Mouse (Mus musculus): ENCODE measurements around the gene Ccsap.

The Ccsap gene

DNA sequence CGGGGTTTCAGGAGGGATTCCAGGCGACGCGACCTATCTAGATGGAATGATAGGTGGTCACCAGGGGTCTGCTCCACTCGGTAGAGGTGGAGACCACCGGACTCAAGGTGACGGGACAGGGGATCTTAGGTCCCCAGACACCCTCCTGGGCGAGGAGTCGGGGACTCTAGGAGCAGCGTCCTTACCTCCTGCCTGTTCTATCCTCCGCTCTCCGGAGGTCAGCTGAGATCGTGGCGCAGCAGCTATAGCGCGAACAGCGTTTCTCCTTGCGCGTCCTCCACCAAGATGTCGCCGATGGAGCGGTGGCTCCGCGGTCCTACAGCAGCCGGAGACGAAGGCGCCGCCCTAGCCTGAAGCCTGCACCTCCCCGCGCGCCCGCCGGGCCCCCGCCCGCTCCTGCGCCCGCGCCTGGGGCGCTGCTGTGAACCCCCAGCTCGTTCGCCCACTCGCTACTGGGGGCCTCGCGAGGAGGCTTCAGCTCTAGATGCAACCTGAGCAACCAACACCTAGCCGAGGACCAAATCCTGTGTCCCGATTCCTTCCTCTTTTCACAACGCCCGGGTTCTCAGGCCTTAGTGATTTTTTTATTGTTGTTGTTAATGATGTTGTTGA lies at the start of gene Ccsap:
TSS of gene Ccsap (minus strand) at position 562 of the 612 bp plus-strand sequence.
- peak; percentile 77 for DNase-seq (ENCODE audit: low spot score)

DNA sequence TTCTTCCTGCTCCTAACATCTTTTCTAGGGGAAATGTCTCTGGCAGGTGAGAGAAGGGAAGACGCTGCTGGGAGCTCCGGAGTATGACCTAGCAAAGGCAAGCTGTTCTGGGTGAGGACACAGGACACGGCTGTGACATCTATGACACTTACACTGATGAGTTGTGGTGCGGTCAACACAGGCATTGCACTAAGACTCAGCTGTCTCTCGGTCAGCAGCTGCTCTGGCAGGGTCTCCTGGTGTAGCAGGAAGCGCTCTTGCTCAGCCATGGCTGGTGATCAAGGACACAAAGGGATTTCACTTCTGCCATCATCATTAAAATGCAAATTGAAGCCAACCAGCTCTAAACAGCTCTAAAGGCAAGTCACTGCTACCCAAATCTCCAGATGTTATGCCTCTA lies 47.6 kb upstream of the Ccsap start:
- DNase-seq (ENCODE audit: low spot score): no peak

DNA sequence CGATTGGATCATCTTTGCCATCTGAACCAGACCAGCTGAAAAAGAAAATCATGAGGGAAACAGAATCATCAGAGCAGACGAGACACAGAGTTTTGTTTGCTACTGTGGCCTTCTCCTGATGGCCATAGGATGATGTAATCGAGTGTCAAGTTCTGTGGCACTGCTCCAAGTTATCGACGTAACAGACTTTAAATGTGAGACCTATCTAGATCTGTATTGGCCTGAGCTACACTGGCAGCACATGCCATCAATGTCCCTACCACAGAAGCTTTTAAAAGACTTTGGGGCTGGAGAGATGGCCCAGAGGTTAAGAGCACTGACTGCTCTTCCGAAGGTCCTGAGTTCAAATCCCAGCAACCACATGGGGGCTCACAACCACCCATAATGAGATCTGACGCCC lies 42.6 kb upstream of the Ccsap start:
- DNase-seq (ENCODE audit: low spot score): peak; percentile 96

- DNase-seq (ENCODE audit: low spot score): peak; percentile 61
Observed at GRCm38 (mm10) chr8:123899366-123899765, 39.4 kb upstream of the Ccsap start.

DNA sequence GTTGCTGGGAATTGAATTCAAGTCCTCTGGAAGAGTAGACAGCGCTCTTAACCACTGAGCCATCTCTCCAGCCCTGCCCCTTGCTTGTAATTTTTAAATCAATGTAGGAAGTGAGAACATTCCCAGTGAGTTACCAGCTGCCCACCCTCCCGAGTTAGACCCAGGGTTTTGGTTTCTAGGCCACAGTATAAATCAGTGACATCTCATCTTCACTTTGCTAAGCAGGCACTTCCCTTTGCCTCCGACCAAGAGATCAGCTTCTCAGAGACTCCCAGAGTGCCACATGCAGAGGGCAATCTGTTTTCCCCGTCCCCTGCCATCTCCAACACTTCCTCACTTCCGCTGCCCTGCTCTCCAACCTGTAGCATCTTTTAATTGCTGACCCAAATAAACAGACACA lies 38.6 kb upstream of the Ccsap start:
- DNase-seq (ENCODE audit: low spot score): no peak

DNA sequence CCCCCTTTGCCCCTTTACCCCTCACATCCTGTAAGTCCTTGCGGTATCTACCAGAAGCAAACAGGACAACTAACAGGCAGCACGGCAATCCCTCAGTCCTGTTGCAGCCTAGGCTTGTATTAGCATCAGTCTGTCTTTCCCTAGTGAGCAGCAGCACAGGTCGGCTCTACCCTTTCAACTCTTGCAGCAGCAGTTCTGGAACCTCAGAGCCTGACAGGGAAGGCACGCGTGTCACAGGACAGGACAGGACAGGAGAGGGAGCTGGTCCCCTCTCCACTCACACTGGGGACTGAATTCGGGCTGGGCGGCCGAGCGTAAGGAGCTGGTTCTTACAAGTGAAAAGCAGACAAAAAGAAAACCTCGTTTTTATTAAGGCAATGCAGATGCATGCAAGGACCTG lies 36.8 kb upstream of the Ccsap start:
- DNase-seq (ENCODE audit: low spot score): no peak

DNA sequence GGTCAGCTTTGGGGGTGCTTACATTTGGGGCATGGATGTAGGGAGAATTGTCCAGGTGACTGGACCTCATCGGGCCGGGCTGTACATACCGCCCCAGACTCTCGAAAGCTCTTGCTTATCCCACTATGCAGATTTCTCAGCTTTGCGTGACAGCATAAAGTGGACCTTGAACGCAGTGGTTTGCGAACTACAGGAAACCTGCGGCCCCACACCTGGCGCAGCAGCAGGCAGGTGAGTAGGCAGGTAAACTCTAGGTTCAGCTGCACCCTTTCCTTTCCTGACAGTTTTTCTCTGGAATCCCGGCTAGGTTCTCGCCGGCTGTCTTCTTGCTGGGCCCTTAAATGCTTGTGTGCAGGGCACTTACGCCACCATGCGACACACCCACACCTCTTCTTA lies 36.4 kb upstream of the Ccsap start:
- DNase-seq (ENCODE audit: low spot score): no peak

DNA sequence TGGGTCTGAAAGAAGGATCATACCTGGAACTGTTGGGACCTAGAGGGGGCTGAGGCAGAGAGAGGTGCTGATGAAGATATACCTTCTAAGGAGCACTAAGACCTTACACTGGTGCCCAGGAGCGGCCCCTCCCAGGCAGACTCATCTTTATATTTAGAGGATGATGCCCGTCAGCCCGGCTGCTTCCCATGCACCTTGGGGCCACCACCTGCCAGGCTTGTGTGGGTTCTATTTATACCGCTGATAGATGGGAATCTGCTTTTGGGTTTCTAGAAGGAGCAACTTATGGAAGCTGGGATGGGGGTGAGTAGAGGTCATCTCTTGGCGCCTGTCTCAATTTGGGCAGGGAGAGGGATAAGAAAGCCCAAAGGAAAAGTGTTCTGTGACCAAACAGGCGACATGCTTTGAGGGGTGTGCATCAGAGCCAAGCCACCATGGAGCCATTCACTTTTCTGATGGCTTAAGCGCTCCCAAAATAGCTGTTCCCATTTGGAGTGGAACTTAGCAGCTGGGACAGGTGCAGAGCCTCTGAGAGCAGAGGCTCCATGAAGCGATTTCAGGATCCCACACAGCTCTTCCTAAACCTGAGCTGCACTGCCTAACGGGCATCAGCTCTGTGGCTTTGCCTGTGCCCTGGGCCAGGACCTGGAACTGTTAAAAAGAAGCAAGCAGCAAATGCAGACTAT lies 35.8 kb upstream of the Ccsap start:
- no peak for DNase-seq (ENCODE audit: low spot score)

GRCm38 (mm10) chr8:123895230-123895629 lies 35.2 kb upstream of the Ccsap start:
- DNase-seq (ENCODE audit: low spot score): no peak

DNA sequence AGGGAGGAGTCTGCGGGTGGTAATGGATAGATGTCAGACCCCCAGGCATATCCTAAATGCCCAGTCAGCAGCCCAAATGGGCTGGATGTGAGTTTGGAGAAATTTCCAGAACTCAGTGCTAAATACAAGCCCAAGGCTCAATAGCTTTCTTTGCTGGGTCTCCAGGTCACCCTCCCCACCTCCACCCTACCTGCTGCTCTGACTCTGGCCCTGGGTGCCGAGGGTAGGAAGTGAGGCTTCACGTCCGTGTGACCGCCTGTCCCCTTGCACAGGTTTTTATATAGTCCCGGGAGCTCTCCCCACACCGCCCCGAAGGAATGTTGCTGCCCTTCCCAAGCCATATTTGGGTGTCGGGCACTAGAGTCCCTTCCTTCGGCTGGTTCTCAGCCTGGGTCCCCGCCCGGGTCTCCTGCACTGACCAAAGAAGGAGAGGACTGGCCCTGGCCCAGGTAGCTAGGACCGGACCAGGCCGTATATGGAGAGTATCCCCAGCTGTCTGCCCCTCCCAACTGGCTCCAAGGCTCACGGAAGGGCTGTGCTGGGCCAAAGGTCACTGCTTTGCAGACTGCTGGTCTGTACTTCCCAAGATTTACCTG lies 34.6 kb upstream of the Ccsap start, which contains the start of gene Acta1:
TSS of gene Acta1 (minus strand) at position 250 of the 596 bp plus-strand sequence.
- DNase-seq (ENCODE audit: low spot score): no peak

DNA sequence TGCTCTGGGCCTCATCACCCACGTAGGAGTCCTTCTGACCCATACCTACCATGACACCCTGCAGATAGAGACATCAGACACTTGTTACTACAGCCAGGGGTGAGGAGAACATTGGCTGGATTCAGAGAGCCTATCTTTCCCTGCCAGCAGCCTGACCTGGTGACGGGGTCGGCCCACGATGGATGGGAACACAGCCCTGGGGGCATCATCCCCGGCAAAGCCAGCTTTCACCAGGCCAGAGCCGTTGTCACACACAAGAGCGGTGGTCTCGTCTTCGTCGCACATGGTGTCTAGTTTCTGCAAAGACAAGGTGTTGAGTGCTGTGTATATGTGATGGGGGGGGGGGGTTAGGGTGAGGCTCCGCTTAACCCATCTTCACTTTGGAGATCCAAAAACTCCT lies 33.4 kb upstream of the Ccsap start:
- no peak for DNase-seq (ENCODE audit: low spot score)

- DNase-seq (ENCODE audit: low spot score): no peak
Observed at GRCm38 (mm10) chr8:123892586-123893155, 32.7 kb upstream of the Ccsap start.

DNA sequence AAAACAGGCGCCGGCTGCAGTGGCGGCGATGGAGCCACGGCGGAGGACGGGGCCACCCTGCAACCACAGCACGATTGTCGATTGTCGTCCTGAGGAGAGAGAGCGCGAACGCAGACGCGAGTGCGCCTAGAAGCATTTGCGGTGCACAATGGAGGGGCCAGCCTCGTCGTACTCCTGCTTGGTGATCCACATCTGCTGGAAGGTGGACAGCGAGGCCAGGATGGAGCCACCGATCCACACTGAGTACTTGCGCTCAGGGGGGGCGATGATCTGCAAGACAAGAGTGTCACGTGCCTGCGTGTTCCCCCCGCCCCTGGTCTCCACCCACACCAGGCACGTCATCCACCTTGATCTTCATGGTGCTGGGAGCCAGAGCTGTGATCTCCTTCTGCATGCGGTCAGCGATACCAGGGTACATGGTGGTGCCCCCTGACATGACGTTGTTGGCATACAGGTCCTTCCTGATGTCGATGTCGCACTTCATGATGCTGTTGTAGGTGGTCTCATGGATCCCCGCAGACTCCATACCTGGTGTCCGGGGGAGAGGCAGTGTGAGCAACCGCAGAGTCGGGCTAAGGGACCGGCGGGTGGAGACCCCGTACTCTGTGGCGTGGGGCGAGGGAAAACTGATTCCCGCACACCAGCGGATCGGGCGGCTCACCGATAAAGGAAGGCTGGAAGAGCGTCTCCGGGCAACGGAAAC lies 32.0 kb upstream of the Ccsap start:
- DNase-seq (ENCODE audit: low spot score): no peak

DNA sequence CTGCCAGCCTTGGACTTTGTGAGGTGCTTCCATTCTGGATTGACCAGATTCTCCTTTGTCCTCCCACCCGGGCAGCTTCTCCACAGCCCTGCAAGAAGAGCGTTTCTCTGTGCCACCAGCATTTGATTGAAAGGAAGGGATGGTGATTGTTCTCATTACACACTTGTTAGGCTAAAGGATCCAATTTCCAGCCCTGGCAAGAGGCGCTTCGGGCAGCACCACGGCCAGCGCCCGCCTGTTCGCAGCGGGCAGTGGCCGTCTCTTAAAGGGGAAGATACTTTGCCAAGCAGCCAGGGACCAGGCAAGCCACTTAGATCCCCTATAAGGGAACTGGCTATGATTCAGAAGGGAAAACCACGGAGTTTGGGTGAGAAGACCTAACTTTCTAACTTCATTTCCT lies 31.3 kb upstream of the Ccsap start:
- DNase-seq (ENCODE audit: low spot score): no peak

- peak; percentile 58 for DNase-seq (ENCODE audit: low spot score)
Observed at GRCm38 (mm10) chr8:123889797-123890196, 29.8 kb upstream of the Ccsap start.

GRCm38 (mm10) chr8:123887956-123888355 lies 27.9 kb upstream of the Ccsap start:
- DNase-seq (ENCODE audit: low spot score): no peak

DNA sequence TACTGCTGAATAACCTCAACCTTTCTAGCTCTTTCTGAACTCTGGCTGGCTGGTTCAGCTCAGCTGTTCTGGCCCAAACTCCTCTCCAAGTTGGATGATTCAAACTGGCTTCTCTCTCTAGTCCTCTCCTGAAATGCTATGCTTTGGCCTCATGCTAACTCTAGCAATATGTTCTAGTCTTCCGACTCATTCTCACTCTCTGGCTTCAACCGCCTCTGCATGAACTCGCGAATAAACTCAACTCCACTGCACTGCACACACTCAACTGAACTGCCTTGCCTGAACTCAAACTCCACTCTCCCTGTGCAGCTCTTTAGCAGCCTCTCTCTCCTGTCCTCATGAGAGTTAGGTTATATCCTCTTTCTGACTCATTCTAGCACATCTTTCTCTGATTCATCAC lies 27.2 kb upstream of the Ccsap start:
- no peak for DNase-seq (ENCODE audit: low spot score)

DNA sequence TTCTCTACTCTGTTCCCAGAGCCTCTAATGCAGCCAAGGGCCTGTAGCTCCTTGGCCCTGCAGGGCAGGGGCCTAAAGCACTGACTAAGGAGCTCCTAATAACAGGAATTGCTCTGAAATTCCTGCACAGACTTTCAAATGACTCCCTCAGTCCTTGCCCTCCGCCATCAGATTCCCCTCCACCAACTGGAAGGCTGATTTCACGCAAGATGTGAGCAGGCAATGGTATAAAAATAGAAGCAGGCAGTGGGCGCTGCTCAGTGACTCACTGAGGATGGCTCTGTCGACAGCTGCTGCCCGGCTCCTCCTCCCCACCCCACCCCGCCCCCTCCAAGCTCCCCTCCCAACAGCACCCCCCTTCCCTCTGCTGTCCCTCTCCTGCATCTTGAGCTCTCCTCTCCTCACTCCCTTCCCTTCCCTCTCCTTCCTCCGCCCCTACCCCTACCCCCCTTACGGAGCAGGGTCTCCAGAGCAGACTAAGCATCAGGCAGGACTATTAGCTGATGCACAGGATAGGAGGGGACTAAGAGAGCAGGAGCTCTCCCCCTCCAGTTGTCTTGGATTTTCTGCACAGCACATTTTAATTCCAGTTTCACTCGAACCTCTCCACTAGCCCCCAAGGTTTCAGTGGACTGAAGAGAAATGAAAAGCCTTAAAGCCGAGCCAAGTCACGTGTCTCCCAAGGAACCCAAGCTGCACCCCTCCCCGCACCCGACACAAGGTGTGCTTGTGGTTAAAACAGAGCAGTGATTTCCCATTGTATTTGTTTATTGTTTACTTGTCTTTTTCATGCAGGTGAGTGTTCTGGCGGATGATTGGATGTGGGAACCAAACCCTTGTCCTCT lies 24.9 kb upstream of the Ccsap start:
- peak; percentile 86 for DNase-seq (ENCODE audit: low spot score)

- no peak for DNase-seq (ENCODE audit: low spot score)
Observed at GRCm38 (mm10) chr8:123883094-123883493, 23.1 kb upstream of the Ccsap start.

- DNase-seq (ENCODE audit: low spot score): no peak
Observed at GRCm38 (mm10) chr8:123882412-123882811, 22.4 kb upstream of the Ccsap start.

GRCm38 (mm10) chr8:123880821-123881350 lies 20.9 kb upstream of the Ccsap start:
- DNase-seq (ENCODE audit: low spot score): no peak
